Mouse (Mus musculus): ENCODE results near the gene Brd3os. TPM values are rescaled to one million over a fixed set of nuclear protein-coding genes. Genes with fewer than 3 reads are reported as not detected.

Gene Brd3os
- polyA plus RNA-seq, 1 experiment from 2014 or later, result 5.5 TPM

DNA sequence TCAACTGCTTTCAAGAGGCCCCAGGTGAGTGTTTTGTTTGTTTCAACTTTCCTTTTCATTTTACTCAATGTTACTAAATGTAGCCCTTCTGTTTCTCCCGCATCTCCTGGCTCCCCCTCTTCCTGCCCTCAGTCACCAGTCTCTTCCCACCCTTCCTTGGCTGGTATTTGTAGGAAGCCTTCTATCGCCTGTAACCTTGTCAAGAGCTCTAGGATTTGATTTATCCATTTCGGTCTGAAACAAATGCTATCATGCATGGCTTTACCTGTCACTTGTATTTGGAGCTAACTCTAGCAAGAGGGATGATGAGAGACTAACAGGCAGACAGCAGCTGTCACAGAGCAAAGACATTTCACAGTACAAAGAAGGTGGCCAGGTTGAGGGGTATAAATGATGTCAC lies 33.9 kb upstream of the Brd3os start:
- Histone ChIP-seq H3K4me3 (ENCODE audit: low read length) (no peak overlapping the region), H3K27me3 (replicated peaks; ENCODE audit: control insufficient read depth, insufficient read depth, low read length) (no peaks in the 10 kb centered on the region), H3K27ac (ENCODE audit: low read length) (no peak overlapping the region), H3K4me1 (ENCODE audit: control insufficient read depth, insufficient read depth, low read length) (peaks cover 59% of the 10 kb centered on the region), H3K36me3 (ENCODE audit: control insufficient read depth, insufficient read depth, low read length) (no peaks in the 10 kb centered on the region), H3K9me3 (ENCODE audit: control insufficient read depth, low read length) (no peaks in the 10 kb centered on the region), H3K9ac (ENCODE audit: low read depth, low read length) (no peak overlapping the region), H3K4me2 (ENCODE audit: low read depth, low read length) (no peak overlapping the region)
- no peak for ATAC-seq
- 69% methylated on average over 3 of the region's 3 CpGs for WGBS

DNA sequence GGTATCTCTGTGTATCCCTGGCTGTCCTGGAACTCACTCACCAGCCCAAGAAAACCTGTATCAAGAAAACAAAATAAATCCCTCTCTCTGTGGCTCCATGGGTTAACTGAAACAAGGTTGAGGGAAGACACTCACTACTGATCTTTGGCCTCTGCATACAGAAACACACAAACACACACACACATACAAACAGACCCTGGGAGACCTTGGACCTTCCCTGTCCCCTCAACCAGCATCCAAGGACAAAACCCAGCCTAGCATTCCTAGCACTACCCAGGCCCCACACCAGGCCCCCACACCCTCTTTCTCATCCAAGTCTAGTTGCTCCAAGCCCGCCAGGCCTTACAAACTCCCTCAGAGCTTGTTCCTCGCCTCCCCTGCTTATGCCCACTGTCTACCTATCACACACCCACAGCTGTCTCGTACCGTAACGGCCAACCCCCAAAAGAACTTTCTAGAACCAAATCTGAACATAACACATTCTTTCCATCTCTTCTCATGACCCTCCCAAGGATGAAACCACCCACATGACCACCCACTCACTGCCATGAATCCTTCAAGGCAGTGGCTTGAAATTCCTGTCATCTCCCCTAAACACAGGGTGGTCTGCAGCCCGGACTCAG lies 31.5 kb upstream of the Brd3os start:
- H3K27ac ChIP-seq (ENCODE audit: low read length), result no peak overlapping the region
- no peak overlapping the region for H3K4me3 ChIP-seq (ENCODE audit: low read length)
- no peaks in the 10 kb centered on the region for H3K9me3 ChIP-seq (ENCODE audit: control insufficient read depth, low read length)
- H3K9ac ChIP-seq (ENCODE audit: low read depth, low read length), result no peak overlapping the region
- ATAC-seq, result no peak
- H3K4me1 ChIP-seq (ENCODE audit: control insufficient read depth, insufficient read depth, low read length), result peaks cover 57% of the 10 kb centered on the region
- 82% methylated on average over 6 of the region's 6 CpGs for WGBS
- no peak overlapping the region for H3K4me2 ChIP-seq (ENCODE audit: low read depth, low read length)
- no peaks in the 10 kb centered on the region for H3K36me3 ChIP-seq (ENCODE audit: control insufficient read depth, insufficient read depth, low read length)
- H3K27me3 ChIP-seq (replicated peaks; ENCODE audit: control insufficient read depth, insufficient read depth, low read length), result no peaks in the 10 kb centered on the region

DNA sequence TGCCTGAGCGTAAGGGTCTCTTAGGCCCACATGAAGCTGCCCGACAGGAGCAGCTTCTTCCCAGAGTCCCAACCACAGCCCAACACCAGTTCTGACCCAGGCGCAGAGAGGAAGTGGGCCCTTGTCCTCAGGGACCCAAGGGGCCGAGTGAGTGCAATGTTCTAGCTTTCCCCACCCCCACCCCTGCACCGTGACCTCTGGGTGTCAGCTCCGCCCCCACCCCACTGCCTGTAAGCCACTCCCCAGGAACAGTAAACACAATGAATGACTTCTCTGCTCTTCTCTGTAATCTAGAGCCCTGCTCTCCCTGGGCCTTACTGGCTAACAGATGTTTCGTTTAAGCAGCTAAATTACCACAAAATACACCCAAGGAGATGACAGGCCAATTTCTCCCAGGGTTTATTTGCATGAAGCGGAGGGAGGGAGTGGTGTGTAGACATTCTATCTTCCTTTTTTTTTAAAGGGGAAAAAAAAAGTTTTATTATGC lies 30.4 kb upstream of the Brd3os start:
- Histone ChIP-seq H3K4me3 (ENCODE audit: low read length) (no peak overlapping the region), H3K9me3 (ENCODE audit: control insufficient read depth, low read length) (no peaks in the 10 kb centered on the region), H3K36me3 (ENCODE audit: control insufficient read depth, insufficient read depth, low read length) (no peaks in the 10 kb centered on the region), H3K4me1 (ENCODE audit: control insufficient read depth, insufficient read depth, low read length) (peaks cover 65% of the 10 kb centered on the region), H3K4me2 (ENCODE audit: low read depth, low read length) (0 out of 2 replicates have a peak overlapping the region, but pooled peaks have one; percentile 10), H3K27ac (ENCODE audit: low read length) (peak overlapping the region; percentile 77), H3K27me3 (replicated peaks; ENCODE audit: control insufficient read depth, insufficient read depth, low read length) (no peaks in the 10 kb centered on the region), H3K9ac (ENCODE audit: low read depth, low read length) (no peak overlapping the region)
- WGBS, result 13% methylated on average over 8 of the region's 8 CpGs
- peak; percentile 71 for ATAC-seq

DNA sequence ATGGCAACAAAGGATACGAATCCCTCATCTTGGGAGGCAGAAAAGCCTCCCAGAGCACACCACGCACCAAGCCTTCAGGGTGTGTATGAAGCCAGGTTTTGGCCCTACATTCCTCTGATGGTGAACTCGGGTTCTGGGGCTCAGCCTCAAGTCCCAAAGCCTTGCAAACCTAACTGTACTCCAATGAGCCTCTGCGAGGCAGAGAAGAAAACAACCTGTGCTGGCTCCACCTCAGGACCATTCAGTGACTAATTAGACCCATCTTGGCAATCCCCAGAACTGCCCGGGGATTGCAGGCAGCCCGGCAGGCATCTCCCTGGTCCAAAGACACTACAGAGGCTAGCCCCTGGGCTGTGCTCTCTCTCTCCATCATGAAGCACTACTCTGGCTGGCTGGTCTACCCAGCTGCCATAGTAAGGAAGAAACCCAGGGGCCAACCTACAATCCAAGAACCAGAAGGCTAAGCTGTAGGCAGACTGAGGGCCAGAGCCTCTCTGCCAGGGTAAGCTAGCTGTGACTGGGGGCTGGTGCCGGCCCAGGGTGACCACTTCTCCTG lies 29.8 kb upstream of the Brd3os start:
- Histone ChIP-seq H3K36me3 (ENCODE audit: control insufficient read depth, insufficient read depth, low read length) (no peaks in the 10 kb centered on the region), H3K4me1 (ENCODE audit: control insufficient read depth, insufficient read depth, low read length) (peaks cover 67% of the 10 kb centered on the region), H3K4me2 (ENCODE audit: low read depth, low read length) (peak overlapping the region; percentile 20), H3K4me3 (ENCODE audit: low read length) (no peak overlapping the region), H3K9me3 (ENCODE audit: control insufficient read depth, low read length) (no peaks in the 10 kb centered on the region), H3K9ac (ENCODE audit: low read depth, low read length) (peak overlapping the region; percentile 30), H3K27me3 (replicated peaks; ENCODE audit: control insufficient read depth, insufficient read depth, low read length) (no peaks in the 10 kb centered on the region), H3K27ac (ENCODE audit: low read length) (peak overlapping the region; percentile 77)
- no peak for ATAC-seq
- WGBS, result 15% methylated on average over 7 of the region's 7 CpGs

DNA sequence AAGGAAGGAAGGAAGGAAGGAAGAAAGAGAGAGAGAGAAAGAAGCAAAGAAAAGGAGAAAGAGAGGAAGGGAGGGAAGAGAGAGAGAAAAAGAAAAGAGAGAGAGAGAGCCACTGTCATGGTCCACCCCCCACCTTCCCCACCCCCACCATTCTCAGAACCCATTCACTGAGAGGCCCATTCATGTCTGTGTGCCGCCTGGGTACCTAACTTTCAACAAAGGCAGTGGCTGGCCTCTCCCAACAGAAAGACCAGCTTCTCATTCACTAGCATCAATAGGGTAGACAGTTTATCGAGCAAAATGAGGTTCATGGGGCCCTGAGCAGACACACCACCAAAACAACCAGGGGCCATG lies 28.6 kb upstream of the Brd3os start:
- Histone ChIP-seq H3K27me3 (replicated peaks; ENCODE audit: control insufficient read depth, insufficient read depth, low read length) (no peaks in the 10 kb centered on the region), H3K4me1 (ENCODE audit: control insufficient read depth, insufficient read depth, low read length) (peaks cover 76% of the 10 kb centered on the region), H3K9me3 (ENCODE audit: control insufficient read depth, low read length) (no peaks in the 10 kb centered on the region), H3K4me3 (ENCODE audit: low read length) (no peak overlapping the region), H3K4me2 (ENCODE audit: low read depth, low read length) (no peak overlapping the region; the same call in 1 of the 2 replicates), H3K36me3 (ENCODE audit: control insufficient read depth, insufficient read depth, low read length) (no peaks in the 10 kb centered on the region), H3K27ac (ENCODE audit: low read length) (peak overlapping the region; percentile 52; the same call in 1 of the 2 replicates), H3K9ac (ENCODE audit: low read depth, low read length) (peak overlapping the region; percentile 30; the same call in 1 of the 2 replicates)
- ATAC-seq, result no peak
- WGBS, result 42% methylated on average over 2 of the region's 2 CpGs

DNA sequence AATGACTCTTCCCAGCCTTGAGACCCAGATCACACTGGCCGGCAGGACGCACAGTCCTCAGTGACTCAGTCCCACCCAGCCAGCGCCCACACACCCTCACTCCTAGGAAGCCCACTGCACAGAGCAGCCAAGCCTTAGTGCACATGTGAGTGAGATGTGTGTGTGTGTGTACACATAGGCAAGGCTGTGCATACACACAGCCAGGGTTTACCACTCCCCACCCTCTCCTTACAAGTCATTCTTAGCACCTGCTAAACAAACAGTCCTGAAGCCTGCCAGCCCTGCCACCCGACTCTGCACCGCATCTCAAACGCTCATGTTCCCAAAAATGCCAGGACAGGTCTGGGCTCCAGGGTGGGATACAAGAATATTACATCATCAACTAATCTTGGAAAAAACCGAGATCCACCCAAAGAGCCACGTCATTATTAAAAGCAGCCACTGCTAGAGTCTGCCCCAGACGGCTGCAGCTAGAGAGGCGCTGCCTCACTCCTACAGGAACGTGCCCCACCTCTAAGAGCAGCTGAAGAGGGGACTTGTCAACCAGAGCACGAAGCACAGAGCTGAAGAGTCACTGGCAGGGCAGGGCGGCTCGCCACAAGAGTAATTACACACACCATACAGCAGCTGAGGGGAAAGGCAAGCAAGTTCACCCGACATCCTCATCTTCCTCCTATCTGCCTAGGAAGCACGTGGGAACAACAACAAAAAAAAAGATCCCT lies 28.0 kb upstream of the Brd3os start:
- peak overlapping the region; percentile 30; the same call in 1 of the 2 replicates for H3K9ac ChIP-seq (ENCODE audit: low read depth, low read length)
- peaks cover 81% of the 10 kb centered on the region for H3K4me1 ChIP-seq (ENCODE audit: control insufficient read depth, insufficient read depth, low read length)
- 21% methylated on average over 16 of the region's 16 CpGs for WGBS
- peak overlapping the region; percentile 13; the same call in 1 of the 2 replicates for H3K4me2 ChIP-seq (ENCODE audit: low read depth, low read length)
- no peaks in the 10 kb centered on the region for H3K36me3 ChIP-seq (ENCODE audit: control insufficient read depth, insufficient read depth, low read length)
- H3K4me3 ChIP-seq (ENCODE audit: low read length), result no peak overlapping the region
- no peaks in the 10 kb centered on the region for H3K27me3 ChIP-seq (replicated peaks; ENCODE audit: control insufficient read depth, insufficient read depth, low read length)
- no peaks in the 10 kb centered on the region for H3K9me3 ChIP-seq (ENCODE audit: control insufficient read depth, low read length)
- peak; percentile 43 for ATAC-seq
- peak overlapping the region; percentile 52 for H3K27ac ChIP-seq (ENCODE audit: low read length)

DNA sequence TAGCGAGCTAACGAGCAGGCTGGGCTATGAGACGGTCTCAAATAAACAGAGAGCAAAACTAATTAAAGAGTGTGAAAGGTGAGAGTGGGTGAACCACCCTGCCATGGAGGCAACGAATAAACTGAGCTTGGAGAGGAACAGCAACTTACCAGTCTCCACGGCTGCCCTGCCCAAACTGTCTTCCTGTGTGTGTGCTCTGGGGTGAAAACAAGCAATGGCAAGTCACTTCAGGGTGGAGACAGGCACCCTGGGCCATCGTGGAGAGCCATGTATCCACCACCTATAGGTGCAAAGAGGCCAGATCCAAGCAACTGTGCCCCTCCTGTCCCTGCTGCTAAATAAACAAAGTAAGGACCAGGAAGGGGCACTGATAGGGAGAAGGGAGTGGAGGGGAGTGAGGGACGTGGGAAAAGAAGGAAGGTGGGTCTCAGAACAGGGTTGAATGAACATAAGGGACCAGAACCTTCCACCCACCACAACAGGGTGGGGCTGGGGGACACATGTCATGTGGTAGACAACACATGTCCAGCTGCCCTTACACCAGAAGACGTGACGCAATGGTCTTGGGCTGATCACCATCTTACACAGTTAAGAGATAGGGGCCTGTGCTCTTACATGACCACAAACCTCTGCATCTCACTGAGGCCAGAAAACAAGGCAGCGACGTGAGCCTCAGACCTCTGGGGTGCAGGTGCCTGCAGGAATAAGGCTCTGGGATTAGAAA lies 26.9 kb upstream of the Brd3os start:
- no peak for ATAC-seq

DNA sequence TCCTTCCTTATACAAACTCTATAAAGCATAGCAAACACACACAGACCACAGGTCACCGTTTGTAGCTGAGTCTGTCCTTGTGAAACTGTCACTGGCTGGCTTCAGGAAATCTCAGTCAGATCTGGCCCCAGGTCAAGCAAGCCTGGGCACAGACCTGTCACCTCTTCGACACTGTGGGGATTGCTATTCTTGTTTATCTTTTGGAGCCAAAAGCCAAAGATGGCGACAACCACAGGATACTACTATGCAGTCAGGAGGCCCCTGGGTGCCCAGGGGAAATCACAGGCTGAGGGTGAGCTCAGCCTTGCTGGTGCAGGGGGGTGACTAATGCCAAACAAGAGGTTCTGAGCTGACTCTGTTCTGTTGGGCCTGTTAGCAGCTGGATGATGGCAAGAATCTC lies 25.7 kb upstream of the Brd3os start:
- Histone ChIP-seq H3K9me3 (ENCODE audit: control insufficient read depth, low read length) (no peaks in the 10 kb centered on the region), H3K4me3 (ENCODE audit: low read length) (no peak overlapping the region), H3K27me3 (replicated peaks; ENCODE audit: control insufficient read depth, insufficient read depth, low read length) (no peaks in the 10 kb centered on the region), H3K4me2 (ENCODE audit: low read depth, low read length) (no peak overlapping the region), H3K27ac (ENCODE audit: low read length) (peak overlapping the region; percentile 67), H3K36me3 (ENCODE audit: control insufficient read depth, insufficient read depth, low read length) (no peaks in the 10 kb centered on the region), H3K4me1 (ENCODE audit: control insufficient read depth, insufficient read depth, low read length) (peaks cover 81% of the 10 kb centered on the region), H3K9ac (ENCODE audit: low read depth, low read length) (no peak overlapping the region)
- ATAC-seq, result peak; percentile 7; the same call in 1 of the 2 replicates
- 15% methylated on average over 3 of the region's 3 CpGs for WGBS

More for the DNA sequence above, 26.9 kb upstream of the Brd3os start:
- peak overlapping the region; percentile 67 for H3K27ac ChIP-seq (ENCODE audit: low read length)
- no peak overlapping the region for H3K4me3 ChIP-seq (ENCODE audit: low read length)
- 48% methylated on average over 11 of the region's 11 CpGs for WGBS
- no peaks in the 10 kb centered on the region for H3K27me3 ChIP-seq (replicated peaks; ENCODE audit: control insufficient read depth, insufficient read depth, low read length)
- H3K36me3 ChIP-seq (ENCODE audit: control insufficient read depth, insufficient read depth, low read length), result no peaks in the 10 kb centered on the region
- H3K9me3 ChIP-seq (ENCODE audit: control insufficient read depth, low read length), result no peaks in the 10 kb centered on the region
- 0 out of 2 replicates have a peak overlapping the region, but pooled peaks have one; percentile 13 for H3K4me2 ChIP-seq (ENCODE audit: low read depth, low read length)
- peaks cover 90% of the 10 kb centered on the region for H3K4me1 ChIP-seq (ENCODE audit: control insufficient read depth, insufficient read depth, low read length)
- H3K9ac ChIP-seq (ENCODE audit: low read depth, low read length), result no peak overlapping the region; the same call in 1 of the 2 replicates

DNA sequence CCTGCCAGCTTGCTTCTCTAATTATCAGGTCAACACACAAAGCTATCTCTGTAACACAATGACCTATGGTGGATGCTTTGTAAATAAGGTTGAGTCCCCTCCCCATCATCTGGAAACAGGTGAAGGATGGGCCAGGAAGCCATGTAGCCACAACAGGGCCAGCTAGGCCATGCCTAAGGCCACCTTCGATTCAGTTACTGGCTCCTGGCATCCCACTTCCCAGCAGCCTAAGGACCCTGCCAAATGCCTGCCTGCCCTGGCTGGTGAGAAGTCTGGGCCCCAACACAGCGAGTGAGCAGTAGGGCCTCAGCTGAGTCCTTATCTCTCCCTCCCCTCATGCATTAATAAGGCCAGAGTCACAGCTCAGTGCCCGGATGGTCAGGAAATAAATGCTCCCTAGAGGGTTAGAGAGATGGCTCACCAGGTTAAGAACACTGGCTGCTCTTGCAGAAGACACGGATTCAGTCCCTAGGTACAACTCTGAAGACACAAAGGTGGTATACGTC lies 24.4 kb upstream of the Brd3os start:
- no peak overlapping the region for H3K4me2 ChIP-seq (ENCODE audit: low read depth, low read length)
- 50% methylated on average over 5 of the region's 5 CpGs for WGBS
- no peaks in the 10 kb centered on the region for H3K9me3 ChIP-seq (ENCODE audit: control insufficient read depth, low read length)
- no peaks in the 10 kb centered on the region for H3K36me3 ChIP-seq (ENCODE audit: control insufficient read depth, insufficient read depth, low read length)
- ATAC-seq, result no peak
- H3K9ac ChIP-seq (ENCODE audit: low read depth, low read length), result peak overlapping the region; percentile 38; the same call in 1 of the 2 replicates
- peaks cover 72% of the 10 kb centered on the region for H3K4me1 ChIP-seq (ENCODE audit: control insufficient read depth, insufficient read depth, low read length)
- H3K27me3 ChIP-seq (replicated peaks; ENCODE audit: control insufficient read depth, insufficient read depth, low read length), result no peaks in the 10 kb centered on the region
- H3K4me3 ChIP-seq (ENCODE audit: low read length), result no peak overlapping the region
- peak overlapping the region; percentile 86 for H3K27ac ChIP-seq (ENCODE audit: low read length)
